Mouse (Mus musculus): Measurements from ENCODE around the gene Mrpl16. TPM values are rescaled to one million over a fixed set of nuclear protein-coding genes. Genes with fewer than 3 reads are reported as not detected.
A peak's percentile ranks its signal among the peaks of the same experiment; 100 is the strongest.

Gene Mrpl16
- polyA plus RNA-seq (2014; fragmentation: Nextera tagmentation; extraction: Ambion mirVana): 48.6 and 52.3 TPM in 2 replicates

GRCm38 (mm10) chr19:11770205-11770892 is at the start of gene Mrpl16:
Gene Mrpl16, plus strand, starts transcription at chr19:11770391.
- H3K4me1 ChIP-seq (ENCODE audit: control insufficient read depth, insufficient read depth, low read length): no peaks in the 10 kb centered on the region
- H3K4me3 ChIP-seq (ENCODE audit: low read depth, low read length): peak within 1 kb of the TSS; percentile 67
- ATAC-seq (ENCODE audit: insufficient read depth, low FRiP score, low TSS enrichment) (peak; percentile 96), DNase-seq (ENCODE audit: low spot score) (peak; percentile 86)
- H3K4me2 ChIP-seq (ENCODE audit: low read depth): peak within 1 kb of the TSS; percentile 68
- H3K27me3 ChIP-seq (ENCODE audit: control insufficient read depth, insufficient read depth, low read length): no peaks in the 10 kb centered on the region
- H3K36me3 ChIP-seq (ENCODE audit: control insufficient read depth, insufficient read depth, low read length): no peaks in the 10 kb centered on the region
- WGBS: under 1% methylated on average over 30 of the region's 30 CpGs
- H3K9me3 ChIP-seq (ENCODE audit: control insufficient read depth, low read length): no peaks in the 10 kb centered on the region
- peak within 1 kb of the TSS; percentile 75 for H3K9ac ChIP-seq (ENCODE audit: low read length)
- H3K27ac ChIP-seq (ENCODE audit: low read depth, low read length): no peak within 1 kb of the TSS

GRCm38 (mm10) chr19:11723870-11724269 is 46.3 kb upstream of the Mrpl16 start:
- WGBS: 91% methylated on average over 2 of the region's 2 CpGs
- DNase-seq (ENCODE audit: low spot score) (no peak), ATAC-seq (ENCODE audit: insufficient read depth, low FRiP score, low TSS enrichment) (no peak)
- Histone ChIP-seq H3K9me3 (ENCODE audit: control insufficient read depth, low read length) (no peaks in the 10 kb centered on the region), H3K4me1 (ENCODE audit: control insufficient read depth, insufficient read depth, low read length) (no peaks in the 10 kb centered on the region), H3K9ac (ENCODE audit: low read length) (no peak overlapping the region), H3K4me2 (ENCODE audit: low read depth) (no peak overlapping the region), H3K36me3 (ENCODE audit: control insufficient read depth, insufficient read depth, low read length) (no peaks in the 10 kb centered on the region), H3K27me3 (ENCODE audit: control insufficient read depth, insufficient read depth, low read length) (no peaks in the 10 kb centered on the region), H3K27ac (ENCODE audit: low read depth, low read length) (no peak overlapping the region), H3K4me3 (ENCODE audit: low read depth, low read length) (no peak overlapping the region)

- Histone ChIP-seq H3K4me2 (ENCODE audit: low read depth) (no peak overlapping the region), H3K27me3 (ENCODE audit: control insufficient read depth, insufficient read depth, low read length) (no peaks in the 10 kb centered on the region), H3K4me3 (ENCODE audit: low read depth, low read length) (no peak overlapping the region), H3K36me3 (ENCODE audit: control insufficient read depth, insufficient read depth, low read length) (no peaks in the 10 kb centered on the region), H3K9me3 (ENCODE audit: control insufficient read depth, low read length) (no peaks in the 10 kb centered on the region), H3K4me1 (ENCODE audit: control insufficient read depth, insufficient read depth, low read length) (no peaks in the 10 kb centered on the region), H3K9ac (ENCODE audit: low read length) (no peak overlapping the region), H3K27ac (ENCODE audit: low read depth, low read length) (no peak overlapping the region)
- 80% methylated on average over 6 of the region's 6 CpGs for WGBS
- ATAC-seq (ENCODE audit: insufficient read depth, low FRiP score, low TSS enrichment) (no peak), DNase-seq (ENCODE audit: low spot score) (no peak)
Observed at GRCm38 (mm10) chr19:11724275-11724674, 45.9 kb upstream of the Mrpl16 start.

GRCm38 (mm10) chr19:11725915-11726314 is 44.3 kb upstream of the Mrpl16 start:
- ATAC-seq (ENCODE audit: insufficient read depth, low FRiP score, low TSS enrichment): no peak
- H3K36me3 ChIP-seq (ENCODE audit: control insufficient read depth, insufficient read depth, low read length): no peaks in the 10 kb centered on the region
- DNase-seq (ENCODE audit: low spot score): no peak
- H3K4me3 ChIP-seq (ENCODE audit: low read depth, low read length): no peak overlapping the region
- H3K27ac ChIP-seq (ENCODE audit: low read depth, low read length): no peak overlapping the region
- H3K4me1 ChIP-seq (ENCODE audit: control insufficient read depth, insufficient read depth, low read length): no peaks in the 10 kb centered on the region
- WGBS: 82% methylated on average over 2 of the region's 2 CpGs
- H3K9ac ChIP-seq (ENCODE audit: low read length): no peak overlapping the region
- no peaks in the 10 kb centered on the region for H3K9me3 ChIP-seq (ENCODE audit: control insufficient read depth, low read length)
- no peaks in the 10 kb centered on the region for H3K27me3 ChIP-seq (ENCODE audit: control insufficient read depth, insufficient read depth, low read length)
- no peak overlapping the region for H3K4me2 ChIP-seq (ENCODE audit: low read depth)

- Histone ChIP-seq H3K4me3 (ENCODE audit: low read depth, low read length) (no peak overlapping the region), H3K36me3 (ENCODE audit: control insufficient read depth, insufficient read depth, low read length) (no peaks in the 10 kb centered on the region), H3K9me3 (ENCODE audit: control insufficient read depth, low read length) (no peaks in the 10 kb centered on the region), H3K9ac (ENCODE audit: low read length) (no peak overlapping the region), H3K27me3 (ENCODE audit: control insufficient read depth, insufficient read depth, low read length) (no peaks in the 10 kb centered on the region), H3K4me2 (ENCODE audit: low read depth) (no peak overlapping the region), H3K4me1 (ENCODE audit: control insufficient read depth, insufficient read depth, low read length) (no peaks in the 10 kb centered on the region), H3K27ac (ENCODE audit: low read depth, low read length) (no peak overlapping the region)
- DNase-seq (ENCODE audit: low spot score) (no peak), ATAC-seq (ENCODE audit: insufficient read depth, low FRiP score, low TSS enrichment) (no peak)
- WGBS: 90% methylated on average over 5 of the region's 5 CpGs
Observed at GRCm38 (mm10) chr19:11727304-11727703, 42.9 kb upstream of the Mrpl16 start.

GRCm38 (mm10) chr19:11730278-11730677 is 39.9 kb upstream of the Mrpl16 start:
- ATAC-seq (ENCODE audit: insufficient read depth, low FRiP score, low TSS enrichment) (no peak), DNase-seq (ENCODE audit: low spot score) (no peak)
- Histone ChIP-seq H3K27ac (ENCODE audit: low read depth, low read length) (no peak overlapping the region), H3K4me1 (ENCODE audit: control insufficient read depth, insufficient read depth, low read length) (no peaks in the 10 kb centered on the region), H3K36me3 (ENCODE audit: control insufficient read depth, insufficient read depth, low read length) (no peaks in the 10 kb centered on the region), H3K4me2 (ENCODE audit: low read depth) (no peak overlapping the region), H3K9ac (ENCODE audit: low read length) (no peak overlapping the region), H3K27me3 (ENCODE audit: control insufficient read depth, insufficient read depth, low read length) (no peaks in the 10 kb centered on the region), H3K9me3 (ENCODE audit: control insufficient read depth, low read length) (no peaks in the 10 kb centered on the region), H3K4me3 (ENCODE audit: low read depth, low read length) (no peak overlapping the region)
- 86% methylated on average over 1 of the region's 1 CpGs for WGBS

GRCm38 (mm10) chr19:11736455-11736854 is 33.7 kb upstream of the Mrpl16 start:
- Histone ChIP-seq H3K9ac (ENCODE audit: low read length) (no peak overlapping the region), H3K9me3 (ENCODE audit: control insufficient read depth, low read length) (no peaks in the 10 kb centered on the region), H3K36me3 (ENCODE audit: control insufficient read depth, insufficient read depth, low read length) (no peaks in the 10 kb centered on the region), H3K4me3 (ENCODE audit: low read depth, low read length) (no peak overlapping the region), H3K4me2 (ENCODE audit: low read depth) (no peak overlapping the region), H3K4me1 (ENCODE audit: control insufficient read depth, insufficient read depth, low read length) (no peaks in the 10 kb centered on the region), H3K27ac (ENCODE audit: low read depth, low read length) (no peak overlapping the region), H3K27me3 (ENCODE audit: control insufficient read depth, insufficient read depth, low read length) (no peaks in the 10 kb centered on the region)
- no peak for DNase-seq (ENCODE audit: low spot score)
- 60% methylated on average over 1 of the region's 1 CpGs for WGBS
- no peak for ATAC-seq (ENCODE audit: insufficient read depth, low FRiP score, low TSS enrichment)

- DNase-seq (ENCODE audit: low spot score): no peak
- Histone ChIP-seq H3K9me3 (ENCODE audit: control insufficient read depth, low read length) (no peaks in the 10 kb centered on the region), H3K9ac (ENCODE audit: low read length) (no peak overlapping the region), H3K4me1 (ENCODE audit: control insufficient read depth, insufficient read depth, low read length) (no peaks in the 10 kb centered on the region), H3K4me3 (ENCODE audit: low read depth, low read length) (no peak overlapping the region), H3K27me3 (ENCODE audit: control insufficient read depth, insufficient read depth, low read length) (no peaks in the 10 kb centered on the region), H3K27ac (ENCODE audit: low read depth, low read length) (no peak overlapping the region), H3K36me3 (ENCODE audit: control insufficient read depth, insufficient read depth, low read length) (no peaks in the 10 kb centered on the region), H3K4me2 (ENCODE audit: low read depth) (no peak overlapping the region)
- ATAC-seq (ENCODE audit: insufficient read depth, low FRiP score, low TSS enrichment): no peak
Observed at GRCm38 (mm10) chr19:11745680-11746079, 24.5 kb upstream of the Mrpl16 start.

- no peak within 1 kb of the TSS for H3K9ac ChIP-seq (ENCODE audit: low read length)
- no peak within 1 kb of the TSS for H3K4me2 ChIP-seq (ENCODE audit: low read depth)
- H3K4me3 ChIP-seq (ENCODE audit: low read depth, low read length): no peak within 1 kb of the TSS
- H3K36me3 ChIP-seq (ENCODE audit: control insufficient read depth, insufficient read depth, low read length): no peaks in the 10 kb centered on the region
- ATAC-seq (ENCODE audit: insufficient read depth, low FRiP score, low TSS enrichment): no peak
- DNase-seq (ENCODE audit: low spot score): no peak
- no peaks in the 10 kb centered on the region for H3K27me3 ChIP-seq (ENCODE audit: control insufficient read depth, insufficient read depth, low read length)
- no peak within 1 kb of the TSS for H3K27ac ChIP-seq (ENCODE audit: low read depth, low read length)
- 77% methylated on average over 2 of the region's 2 CpGs for WGBS
- H3K9me3 ChIP-seq (ENCODE audit: control insufficient read depth, low read length): no peaks in the 10 kb centered on the region
- H3K4me1 ChIP-seq (ENCODE audit: control insufficient read depth, insufficient read depth, low read length): no peaks in the 10 kb centered on the region
Observed at GRCm38 (mm10) chr19:11747298-11747697, 22.9 kb upstream of the Mrpl16 start, which contains the start of gene Gif. Gene Gif, plus strand, starts transcription at chr19:11747554.
